Mouse (Mus musculus): ENCODE data around the gene Nf2.

GRCm38 (mm10) chr11:4865645-4866251, 16.4 kb upstream of the Nf2 start:
- TF ChIP-seq POLR2A (IDR thresholded peaks at IDR 0.05; ENCODE audit: borderline replicate concordance, control insufficient read depth, low read depth, low read length): no peak
- 0 out of 2 replicates have a peak, but pooled peaks have one; percentile 15 for TF ChIP-seq CTCF (IDR thresholded peaks at IDR 0.05; ENCODE audit: control insufficient read depth, insufficient read depth, low read length)
